Mouse (Mus musculus): Measurements from ENCODE around the gene Slc16a13.

- TF ChIP-seq CTCF (IDR thresholded peaks at IDR 0.05; ENCODE audit: low read depth, low read length), result no peak
- TF ChIP-seq POLR2A (IDR thresholded peaks at IDR 0.05; ENCODE audit: borderline replicate concordance, low read depth, low read length), result no peak
Measured at GRCm38 (mm10) chr11:70191188-70191587, 29.7 kb downstream of the Slc16a13 start.
